In the genomic region with DNA sequence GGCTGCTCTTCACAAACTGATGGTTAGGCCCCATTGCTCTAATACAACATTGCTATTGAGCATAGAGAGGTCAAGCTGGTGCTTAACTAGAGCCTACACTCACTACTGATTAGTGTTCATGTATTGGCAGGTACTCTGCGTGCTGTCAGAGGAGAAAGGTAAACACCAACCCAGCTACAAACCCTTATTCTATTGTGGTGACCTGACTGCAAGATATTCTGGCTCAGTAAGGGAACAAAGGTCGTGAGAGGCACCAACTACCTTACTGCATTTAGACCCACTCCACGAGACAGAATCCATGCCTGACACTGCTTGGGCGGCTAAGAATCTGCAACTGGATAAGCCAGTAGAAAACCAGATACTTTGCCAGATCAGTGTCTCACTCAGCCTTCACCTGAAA, we compare ENCODE assay signal across 20 mouse cellular contexts. TPM values are rescaled to one million over a fixed set of nuclear protein-coding genes. Genes with fewer than 3 reads are reported as not detected.
A peak's percentile ranks its signal among the peaks of the same experiment; 100 is the strongest.
DNase-seq lines count a peak whose midpoint lies in the region; ATAC-seq lines count a peak whose summit lies in the region.
"Had no signal": no experiment of that assay in that cellular context is flagged by ENCODE, and none has a peak within 500 bp of the region (broad histone marks: within the 10 kb centered on the region; RNA-seq: fewer than 3 reads in every experiment).

No protein-coding gene starts in this region.

- ATAC-seq in liver, embryonic 16.5 days (ENCODE audit: low read depth): 0 out of 2 replicates have a peak, but pooled peaks have one; percentile 37
- no peak for ATAC-seq in liver, embryonic 11.5 days (replicated peaks; ENCODE audit: low FRiP score)
- peak; percentile 89 for ATAC-seq in intestine, embryonic 15.5 days
- peak; percentile 94 for ATAC-seq in intestine, embryonic 16.5 days
- ATAC-seq in stomach, embryonic 16.5 days (ENCODE audit: insufficient read depth, low FRiP score): peak; percentile 71; the same call in 1 of the 2 replicates
- ATAC-seq: forebrain, embryonic 13.5 days; forebrain, embryonic 15.5 days; forebrain, postnatal 0 days had no signal

- no peak overlapping the region for H3K27ac ChIP-seq in liver, embryonic 16.5 days (ENCODE audit: low read length)
- no peak overlapping the region for H3K27ac ChIP-seq in liver, embryonic 11.5 days (ENCODE audit: low read depth, low read length)
- H3K27ac ChIP-seq in intestine, embryonic 15.5 days: no peak overlapping the region
- H3K27ac ChIP-seq in intestine, embryonic 16.5 days (ENCODE audit: low read length): no peak overlapping the region
- H3K27ac ChIP-seq in stomach, embryonic 16.5 days (ENCODE audit: low read length): no peak overlapping the region
- H3K27ac ChIP-seq: embryonic facial prominence, embryonic 10.5 days; embryonic facial prominence, embryonic 12.5 days; forebrain, embryonic 13.5 days; forebrain, embryonic 15.5 days had no signal

- H3K4me3 ChIP-seq in liver, embryonic 16.5 days (ENCODE audit: low read depth, low read length): no peak overlapping the region
- no peak overlapping the region for H3K4me3 ChIP-seq in liver, embryonic 11.5 days (ENCODE audit: low read depth, low read length)
- H3K4me3 ChIP-seq in intestine, embryonic 15.5 days (replicated peaks): no peak overlapping the region
- H3K4me3 ChIP-seq in intestine, embryonic 16.5 days (ENCODE audit: low read length): no peak overlapping the region
- no peak overlapping the region for H3K4me3 ChIP-seq in stomach, embryonic 16.5 days (replicated peaks; ENCODE audit: low read length)
- H3K4me3 ChIP-seq: embryonic facial prominence, embryonic 10.5 days; embryonic facial prominence, embryonic 12.5 days; forebrain, embryonic 13.5 days; forebrain, embryonic 15.5 days had no signal

- 51% methylated on average over 4 of the region's 4 CpGs for whole genome bisulfite sequencing in liver, embryonic 16.5 days (ENCODE audit: insufficient replicate concordance)
- WGBS in liver, embryonic 11.5 days: 69% methylated on average over 4 of the region's 4 CpGs
- WGBS in intestine, embryonic 15.5 days: 60% methylated on average over 4 of the region's 4 CpGs
- WGBS in intestine, embryonic 16.5 days: 66% methylated on average over 4 of the region's 4 CpGs
- 57% methylated on average over 4 of the region's 4 CpGs for WGBS in stomach, embryonic 16.5 days

- H3K9me3 ChIP-seq in liver, embryonic 16.5 days (replicated peaks; ENCODE audit: control insufficient read depth, low read length): no peaks in the 10 kb centered on the region
- no peaks in the 10 kb centered on the region for H3K9me3 ChIP-seq in liver, embryonic 11.5 days (ENCODE audit: control insufficient read depth, low read length)
- H3K9me3 ChIP-seq in intestine, embryonic 15.5 days: no peaks in the 10 kb centered on the region
- H3K9me3 ChIP-seq in intestine, embryonic 16.5 days (ENCODE audit: control insufficient read depth, low read length): no peaks in the 10 kb centered on the region
- H3K9me3 ChIP-seq in stomach, embryonic 16.5 days (replicated peaks; ENCODE audit: control insufficient read depth, low read length): no peaks in the 10 kb centered on the region
- H3K9me3 ChIP-seq: embryonic facial prominence, embryonic 10.5 days; embryonic facial prominence, embryonic 12.5 days; forebrain, embryonic 13.5 days; forebrain, embryonic 15.5 days had no signal

- H3K36me3 ChIP-seq in liver, embryonic 16.5 days (ENCODE audit: control insufficient read depth, insufficient read depth): no peaks in the 10 kb centered on the region
- H3K36me3 ChIP-seq in liver, embryonic 11.5 days (ENCODE audit: control insufficient read depth, insufficient read depth, low read length): no peaks in the 10 kb centered on the region
- H3K36me3 ChIP-seq in intestine, embryonic 15.5 days: no peaks in the 10 kb centered on the region
- no peaks in the 10 kb centered on the region for H3K36me3 ChIP-seq in intestine, embryonic 16.5 days (ENCODE audit: control insufficient read depth, insufficient read depth, low read length)
- H3K36me3 ChIP-seq in stomach, embryonic 16.5 days (ENCODE audit: control insufficient read depth, insufficient read depth, low read length): no peaks in the 10 kb centered on the region
- H3K36me3 ChIP-seq: embryonic facial prominence, embryonic 10.5 days; embryonic facial prominence, embryonic 12.5 days; forebrain, embryonic 15.5 days had no signal

- no peak overlapping the region for H3K9ac ChIP-seq in liver, embryonic 16.5 days (ENCODE audit: low read depth, low read length)
- H3K9ac ChIP-seq in liver, embryonic 11.5 days (ENCODE audit: low read depth, low read length): no peak overlapping the region
- H3K9ac ChIP-seq in intestine, embryonic 15.5 days: no peak overlapping the region
- no peak overlapping the region for H3K9ac ChIP-seq in intestine, embryonic 16.5 days (ENCODE audit: low read depth, low read length)
- no peak overlapping the region for H3K9ac ChIP-seq in stomach, embryonic 16.5 days (ENCODE audit: low read length)
- H3K9ac ChIP-seq: embryonic facial prominence, embryonic 12.5 days; forebrain, embryonic 13.5 days; forebrain, embryonic 15.5 days; forebrain, postnatal 0 days had no signal

- no peaks in the 10 kb centered on the region for H3K27me3 ChIP-seq in liver, embryonic 16.5 days (ENCODE audit: control insufficient read depth, insufficient read depth, low read depth, low read length)
- no peaks in the 10 kb centered on the region for H3K27me3 ChIP-seq in liver, embryonic 11.5 days (replicated peaks; ENCODE audit: control insufficient read depth, insufficient read depth, low read length)
- H3K27me3 ChIP-seq in intestine, embryonic 15.5 days (replicated peaks): no peaks in the 10 kb centered on the region
- H3K27me3 ChIP-seq in intestine, embryonic 16.5 days (replicated peaks; ENCODE audit: control insufficient read depth, insufficient read depth, low read length): no peaks in the 10 kb centered on the region
- no peaks in the 10 kb centered on the region for H3K27me3 ChIP-seq in stomach, embryonic 16.5 days (ENCODE audit: control insufficient read depth, insufficient read depth, low read length)
- H3K27me3 ChIP-seq: embryonic facial prominence, embryonic 12.5 days; forebrain, embryonic 13.5 days; forebrain, embryonic 15.5 days had no signal

- no peak overlapping the region for H3K4me2 ChIP-seq in liver, embryonic 16.5 days (ENCODE audit: low read depth, low read length)
- H3K4me2 ChIP-seq in liver, embryonic 11.5 days: no peak overlapping the region
- no peak overlapping the region for H3K4me2 ChIP-seq in intestine, embryonic 15.5 days (replicated peaks)
- H3K4me2 ChIP-seq in intestine, embryonic 16.5 days (ENCODE audit: low read depth, low read length): no peak overlapping the region
- no peak overlapping the region for H3K4me2 ChIP-seq in stomach, embryonic 16.5 days (ENCODE audit: low read depth, low read length)
- H3K4me2 ChIP-seq: embryonic facial prominence, embryonic 12.5 days; forebrain, embryonic 13.5 days; forebrain, embryonic 15.5 days had no signal

- no peak for DNase-seq in liver, embryonic 11.5 days (ENCODE audit: low spot score)
- DNase-seq in cerebellum, adult 18-20 months: no peak
- no peak for DNase-seq in lung, adult 18-20 months
- no peak for DNase-seq in adipocyte (ENCODE audit: low spot score)
- DNase-seq: adrenal gland, adult 8-10 months; adrenal gland, postnatal 14 days; adrenal gland, postnatal 36 days; cerebellum, adult 11-12 months; cerebellum, adult 9-10 months; cerebellum, postnatal 10 days; cerebellum, postnatal 25 days; forebrain, postnatal 0 days had no signal

- H3K4me1 ChIP-seq in liver, embryonic 16.5 days (ENCODE audit: control insufficient read depth, low read depth, low read length): no peaks in the 10 kb centered on the region
- no peaks in the 10 kb centered on the region for H3K4me1 ChIP-seq in liver, embryonic 11.5 days (replicated peaks; ENCODE audit: control insufficient read depth, insufficient read depth, low read length)
- no peaks in the 10 kb centered on the region for H3K4me1 ChIP-seq in intestine, embryonic 15.5 days (replicated peaks)
- no peaks in the 10 kb centered on the region for H3K4me1 ChIP-seq in intestine, embryonic 16.5 days (ENCODE audit: control insufficient read depth, insufficient read depth, low read length)
- H3K4me1 ChIP-seq in stomach, embryonic 16.5 days (ENCODE audit: control insufficient read depth, insufficient read depth, low read length): no peaks in the 10 kb centered on the region
- H3K4me1 ChIP-seq: embryonic facial prominence, embryonic 10.5 days; embryonic facial prominence, embryonic 12.5 days; forebrain, embryonic 13.5 days; forebrain, embryonic 15.5 days had no signal

RNA-seq across cellular contexts. Expression of a gene that starts 44.6 kb away (rescaled TPM):
- polyA plus RNA-seq in liver, embryonic 16.5 days (2015; fragmentation: Nextera tagmentation; extraction: Ambion mirVana): 0.65 and 0.67 TPM in 2 replicates
- 16.9 and 17.4 TPM in 2 replicates for polyA plus RNA-seq in liver, embryonic 11.5 days (2014; fragmentation: Nextera tagmentation; extraction: Ambion mirVana)
- 29.3 TPM in 2 replicates for polyA plus RNA-seq in intestine, embryonic 15.5 days (2015; fragmentation: Nextera tagmentation; extraction: Ambion mirVana)
- 30.1 and 30.4 TPM in 2 replicates for polyA plus RNA-seq in intestine, embryonic 16.5 days (2015; fragmentation: Nextera tagmentation; extraction: Ambion mirVana)
- 19.5 and 20.1 TPM in 2 replicates for polyA plus RNA-seq in stomach, embryonic 16.5 days (2015; fragmentation: Nextera tagmentation; extraction: Ambion mirVana)

Comparison
In these comparisons a context has a peak if more than half of its experiments do, and no peak if none do; other contexts are left out.
1. RNA of a gene that starts 44.6 kb away (polyA plus RNA-seq): 30.1 to 30.4 TPM in intestine, embryonic 16.5 days, 29.3 TPM in intestine, embryonic 15.5 days, 19.5 to 20.1 TPM in stomach, embryonic 16.5 days and 16.9 to 17.4 TPM in liver, embryonic 11.5 days; 0.65 to 0.67 TPM in liver, embryonic 16.5 days; every median in the first group is over 10 times any median in the second.